Mouse (Mus musculus): ENCODE measurements around the gene Mthfd2. TPM values are rescaled to one million over a fixed set of nuclear protein-coding genes. Genes with fewer than 3 reads are reported as not detected.

Gene Mthfd2
- polyA plus RNA-seq, 1 experiment from 2014 or later = 17.6 TPM

DNA sequence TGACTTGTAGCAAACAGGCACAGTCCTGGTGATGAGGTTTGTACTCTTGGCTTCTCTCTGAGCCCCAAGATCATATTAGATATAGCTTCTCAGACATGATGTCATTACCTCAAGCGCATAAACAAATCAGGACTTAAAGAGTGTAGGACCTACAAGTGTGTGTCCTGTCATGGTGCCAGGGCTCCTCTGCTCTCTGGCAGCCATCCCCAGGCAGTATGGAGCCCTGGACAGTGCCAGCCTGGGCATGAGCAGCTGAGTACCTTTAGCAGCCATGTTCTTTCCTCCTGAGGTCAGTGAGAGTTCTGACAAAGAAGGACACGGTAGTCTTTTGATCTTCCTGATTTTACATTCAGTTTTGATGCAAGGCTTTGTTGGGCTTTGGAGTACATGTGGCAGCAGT, 17.2 kb upstream of the Mthfd2 start:
- Histone ChIP-seq H3K4me1 (replicated peaks; ENCODE audit: control insufficient read depth, insufficient read depth, low read length) (no peaks in the 10 kb centered on the region), H3K9me3 (ENCODE audit: control insufficient read depth) (no peaks in the 10 kb centered on the region), H3K27ac (ENCODE audit: low read depth, low read length) (no peak overlapping the region), H3K9ac (ENCODE audit: low read depth, low read length) (no peak overlapping the region), H3K27me3 (replicated peaks; ENCODE audit: control insufficient read depth, insufficient read depth, low read length) (no peaks in the 10 kb centered on the region), H3K36me3 (ENCODE audit: control insufficient read depth, insufficient read depth) (peaks cover 46% of the 10 kb centered on the region), H3K4me2 (replicated peaks; ENCODE audit: low read depth) (no peak overlapping the region), H3K4me3 (ENCODE audit: low read depth, low read length) (no peak overlapping the region)
- no peak for TF ChIP-seq CTCF (IDR thresholded peaks at IDR 0.05; ENCODE audit: low read depth)
- no peak for ATAC-seq
- 90% methylated on average over 2 of the region's 2 CpGs for whole genome bisulfite sequencing

DNA sequence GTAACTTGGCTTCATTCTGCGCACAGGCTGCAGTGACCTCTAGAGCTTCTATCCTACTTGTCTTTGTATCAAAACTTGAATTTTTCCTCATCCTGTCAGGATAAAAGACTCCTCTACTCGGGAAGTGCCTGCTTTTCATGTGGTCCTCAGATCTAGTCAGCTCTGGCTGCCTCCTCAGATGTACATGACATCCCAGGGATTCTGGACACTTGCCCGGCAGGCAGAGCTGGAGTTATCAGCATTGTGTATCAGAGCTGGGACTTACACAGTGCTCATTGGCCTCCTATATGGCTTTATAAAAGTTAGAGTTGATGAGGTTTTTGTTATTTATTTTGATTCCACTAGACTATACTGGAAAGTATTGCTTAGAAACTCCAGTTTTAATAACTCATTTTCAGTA, 15.7 kb upstream of the Mthfd2 start:
- H3K4me2 ChIP-seq (replicated peaks; ENCODE audit: low read depth) = no peak overlapping the region
- no peak overlapping the region for H3K9ac ChIP-seq (ENCODE audit: low read depth, low read length)
- peaks cover 49% of the 10 kb centered on the region for H3K36me3 ChIP-seq (ENCODE audit: control insufficient read depth, insufficient read depth)
- TF ChIP-seq CTCF (IDR thresholded peaks at IDR 0.05; ENCODE audit: low read depth) = no peak
- H3K4me1 ChIP-seq (replicated peaks; ENCODE audit: control insufficient read depth, insufficient read depth, low read length) = no peaks in the 10 kb centered on the region
- no peak for ATAC-seq
- H3K4me3 ChIP-seq (ENCODE audit: low read depth, low read length) = no peak overlapping the region
- WGBS = 70% methylated on average over 3 of the region's 3 CpGs
- no peak overlapping the region for H3K27ac ChIP-seq (ENCODE audit: low read depth, low read length)
- no peaks in the 10 kb centered on the region for H3K27me3 ChIP-seq (replicated peaks; ENCODE audit: control insufficient read depth, insufficient read depth, low read length)
- no peaks in the 10 kb centered on the region for H3K9me3 ChIP-seq (ENCODE audit: control insufficient read depth)

DNA sequence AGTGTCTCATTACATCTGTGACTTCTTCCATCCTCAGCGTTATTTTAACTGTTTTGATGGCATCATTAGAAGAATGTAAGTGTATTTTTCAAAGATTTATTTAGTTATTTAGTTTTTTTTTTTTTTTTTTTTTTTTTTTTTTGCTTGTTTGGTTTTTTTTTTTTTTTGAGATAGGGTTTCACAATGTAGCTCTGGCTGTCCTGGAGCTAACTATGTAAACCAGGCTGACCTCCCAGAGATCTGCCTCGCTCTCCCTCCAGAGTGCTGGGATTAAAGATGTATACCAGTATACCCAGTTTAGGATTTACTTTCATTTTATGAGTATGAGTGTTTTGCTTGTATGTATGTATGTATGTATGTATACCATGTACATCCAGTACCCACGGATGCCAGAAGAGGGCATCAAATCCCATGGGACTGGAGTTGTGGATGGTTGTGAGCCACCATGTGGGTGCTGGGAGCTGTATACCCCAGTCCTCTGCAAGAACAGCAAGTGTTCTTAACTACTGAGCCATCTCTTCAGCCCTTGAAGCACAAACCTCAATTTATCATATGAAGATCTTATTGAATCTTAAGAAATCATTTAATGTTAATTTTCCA, 2.0 kb upstream of the Mthfd2 start:
- peak; percentile 43 for TF ChIP-seq CTCF (IDR thresholded peaks at IDR 0.05; ENCODE audit: low read depth)
- Histone ChIP-seq H3K27me3 (replicated peaks; ENCODE audit: control insufficient read depth, insufficient read depth, low read length) (no peaks in the 10 kb centered on the region), H3K36me3 (ENCODE audit: control insufficient read depth, insufficient read depth) (peaks cover 28% of the 10 kb centered on the region), H3K9me3 (ENCODE audit: control insufficient read depth) (no peaks in the 10 kb centered on the region), H3K4me2 (replicated peaks; ENCODE audit: low read depth) (no peak overlapping the region; the same call in 1 of the 2 replicates), H3K9ac (ENCODE audit: low read depth, low read length) (no peak overlapping the region), H3K4me3 (ENCODE audit: low read depth, low read length) (no peak overlapping the region), H3K27ac (ENCODE audit: low read depth, low read length) (no peak overlapping the region), H3K4me1 (replicated peaks; ENCODE audit: control insufficient read depth, insufficient read depth, low read length) (no peaks in the 10 kb centered on the region)
- ATAC-seq = no peak
- WGBS = 87% methylated on average over 3 of the region's 3 CpGs

DNA sequence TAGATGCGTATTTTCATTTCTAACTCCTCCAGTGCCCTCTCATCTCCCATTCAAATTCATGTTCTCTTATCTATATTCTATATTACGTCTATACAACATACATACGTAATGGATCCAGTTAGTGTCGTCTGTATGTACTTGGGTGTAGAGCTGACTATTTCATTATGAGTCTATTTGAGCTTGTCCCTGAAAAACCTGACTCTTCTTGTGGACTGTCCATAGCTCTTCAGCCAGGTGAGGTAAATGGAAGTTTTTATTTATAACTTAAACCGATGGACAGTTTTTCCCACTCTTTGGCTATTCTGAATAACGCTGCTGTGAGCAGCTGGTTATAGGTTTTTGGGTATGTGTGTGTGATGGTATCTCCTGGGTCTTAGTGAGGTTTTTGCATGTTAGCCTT, 1.1 kb upstream of the Mthfd2 start:
- Histone ChIP-seq H3K36me3 (ENCODE audit: control insufficient read depth, insufficient read depth) (peaks cover 21% of the 10 kb centered on the region), H3K9ac (ENCODE audit: low read depth, low read length) (peak overlapping the region; percentile 69), H3K4me2 (replicated peaks; ENCODE audit: low read depth) (peak overlapping the region; percentile 62), H3K27ac (ENCODE audit: low read depth, low read length) (no peak overlapping the region), H3K4me3 (ENCODE audit: low read depth, low read length) (peak overlapping the region; percentile 60), H3K9me3 (ENCODE audit: control insufficient read depth) (no peaks in the 10 kb centered on the region), H3K27me3 (replicated peaks; ENCODE audit: control insufficient read depth, insufficient read depth, low read length) (no peaks in the 10 kb centered on the region), H3K4me1 (replicated peaks; ENCODE audit: control insufficient read depth, insufficient read depth, low read length) (no peaks in the 10 kb centered on the region)
- 36% methylated on average over 6 of the region's 6 CpGs for WGBS
- no peak for ATAC-seq
- TF ChIP-seq CTCF (IDR thresholded peaks at IDR 0.05; ENCODE audit: low read depth) = no peak

DNA sequence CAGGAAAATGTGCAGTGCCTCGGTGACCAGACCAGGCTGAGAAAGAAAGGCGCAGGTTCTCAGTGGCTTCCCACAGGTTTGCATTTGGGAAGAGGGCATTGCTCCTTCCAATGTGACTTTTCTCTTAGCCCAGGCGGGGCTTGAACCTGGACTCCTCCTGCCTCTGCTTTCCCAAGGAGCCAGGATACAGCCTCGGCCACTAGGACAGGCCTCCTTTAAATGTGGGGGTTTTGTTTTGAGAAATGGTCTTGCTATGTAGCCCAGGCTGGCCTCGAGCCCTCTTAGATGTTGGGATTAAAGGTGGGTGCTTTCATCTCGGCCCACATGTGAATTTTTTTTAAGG, 657 bp upstream of the Mthfd2 start:
- 4% methylated on average over 6 of the region's 6 CpGs for WGBS
- Histone ChIP-seq H3K4me3 (ENCODE audit: low read depth, low read length) (peak overlapping the region; percentile 60), H3K4me1 (replicated peaks; ENCODE audit: control insufficient read depth, insufficient read depth, low read length) (no peaks in the 10 kb centered on the region), H3K36me3 (ENCODE audit: control insufficient read depth, insufficient read depth) (peaks cover 18% of the 10 kb centered on the region), H3K9ac (ENCODE audit: low read depth, low read length) (peak overlapping the region; percentile 69), H3K27me3 (replicated peaks; ENCODE audit: control insufficient read depth, insufficient read depth, low read length) (no peaks in the 10 kb centered on the region), H3K9me3 (ENCODE audit: control insufficient read depth) (no peaks in the 10 kb centered on the region), H3K4me2 (replicated peaks; ENCODE audit: low read depth) (peak overlapping the region; percentile 62), H3K27ac (ENCODE audit: low read depth, low read length) (peak overlapping the region; percentile 93)
- ATAC-seq = no peak; the same call in 1 of the 2 replicates
- no peak for TF ChIP-seq CTCF (IDR thresholded peaks at IDR 0.05; ENCODE audit: low read depth)

DNA sequence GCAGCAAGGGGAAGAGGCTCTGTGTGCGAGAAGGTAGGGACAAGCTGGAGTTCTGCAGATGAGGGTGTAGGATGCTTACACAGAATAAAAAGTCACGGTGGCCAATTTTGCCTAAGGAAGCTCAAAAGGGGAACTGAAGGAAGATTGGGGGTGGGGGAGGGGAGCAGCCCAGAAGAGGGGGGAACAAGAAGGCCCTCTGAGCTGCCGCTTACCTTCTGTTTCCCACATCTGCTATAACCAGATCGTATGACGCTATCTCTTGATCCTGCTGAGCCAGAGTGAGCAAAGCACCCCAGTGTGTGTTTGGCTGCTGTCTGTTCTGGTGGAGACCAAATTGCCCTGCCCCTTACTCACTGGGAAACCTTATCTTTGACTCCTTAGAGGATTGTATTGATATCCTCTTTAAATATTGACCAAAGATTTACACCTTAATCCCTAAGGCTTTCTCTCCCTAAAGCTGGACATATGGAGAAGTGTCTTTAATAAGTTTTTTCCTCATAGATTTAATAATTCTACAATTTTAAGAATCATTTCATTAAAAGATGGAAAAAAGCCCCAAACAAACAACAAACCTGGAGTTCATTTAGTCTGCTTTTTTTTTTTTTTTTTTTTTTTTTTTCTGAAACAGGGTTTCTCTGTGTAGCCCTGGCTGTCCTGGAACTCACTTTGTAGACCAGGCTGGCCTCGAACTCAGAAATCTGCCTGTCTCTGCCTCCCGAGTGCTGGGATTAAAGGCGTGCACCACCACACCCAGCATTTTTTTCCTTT, 1.9 kb downstream of the Mthfd2 start:
- Histone ChIP-seq H3K9ac (ENCODE audit: low read depth, low read length) (no peak overlapping the region), H3K27ac (ENCODE audit: low read depth, low read length) (no peak overlapping the region), H3K27me3 (replicated peaks; ENCODE audit: control insufficient read depth, insufficient read depth, low read length) (no peaks in the 10 kb centered on the region), H3K36me3 (ENCODE audit: control insufficient read depth, insufficient read depth) (peaks cover 2% of the 10 kb centered on the region), H3K4me1 (replicated peaks; ENCODE audit: control insufficient read depth, insufficient read depth, low read length) (no peaks in the 10 kb centered on the region), H3K9me3 (ENCODE audit: control insufficient read depth) (no peaks in the 10 kb centered on the region), H3K4me2 (replicated peaks; ENCODE audit: low read depth) (no peak overlapping the region), H3K4me3 (ENCODE audit: low read depth, low read length) (no peak overlapping the region)
- 59% methylated on average over 7 of the region's 8 CpGs for WGBS
- no peak for ATAC-seq
- no peak for TF ChIP-seq CTCF (IDR thresholded peaks at IDR 0.05; ENCODE audit: low read depth)
